Mouse (Mus musculus) lung, adult 2 months (tissue): Measurements from ENCODE around the gene Hipk2.

Experiments used
- CTCF ChIP-seq: fragments of 200-500 bp; IDR thresholded peaks from 2 replicates; pipeline ENCODE4 v1.5.1; 2011; ENCODE audit warnings: mild to moderate bottlenecking, low read length, control low read depth; ENCODE audit not compliant: insufficient read depth
- POLR2A ChIP-seq: fragments of 200-500 bp; IDR thresholded peaks from 2 replicates; pipeline ENCODE4 v1.6.1; 2011; ENCODE audit warnings: low read depth, mild to moderate bottlenecking, control low read depth, low read length, borderline replicate concordance; ENCODE audit errors: extremely low read depth

- TF ChIP-seq POLR2A (no peak), CTCF (no peak)
Measured at GRCm38 (mm10) chr6:38847958-38848910, 27.7 kb downstream of the Hipk2 start.
